Mouse (Mus musculus): ENCODE data around the gene Tmem125.
A peak's percentile ranks its signal among the peaks of the same experiment; 100 is the strongest.

DNA sequence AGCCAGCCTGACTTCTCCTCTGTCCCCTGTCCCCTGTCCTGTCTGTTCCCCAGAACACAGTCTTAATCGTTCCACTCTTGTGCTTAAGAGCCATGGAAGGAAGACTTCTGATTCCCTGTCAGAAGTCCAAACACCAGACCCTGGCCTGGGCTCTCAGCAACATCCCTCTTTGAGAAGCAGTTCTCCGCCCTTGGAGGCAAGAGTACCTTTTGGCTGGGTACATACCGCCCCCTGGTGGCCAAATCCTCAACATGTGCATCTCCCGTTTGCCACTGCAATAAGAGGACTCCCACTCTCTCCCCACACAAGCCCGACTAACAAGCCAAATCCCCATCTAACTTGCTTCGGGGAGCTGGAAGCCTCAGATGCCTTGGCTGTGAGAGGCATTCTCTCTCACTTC is 32.3 kb upstream of the Tmem125 start:
- TF ChIP-seq CTCF (IDR thresholded peaks at IDR 0.05; ENCODE audit: control insufficient read depth, insufficient read depth, insufficient replicate concordance, low read depth, low read length) = peak; percentile 82; the same call in 1 of the 2 replicates
- TF ChIP-seq POLR2A (IDR thresholded peaks at IDR 0.05; ENCODE audit: control insufficient read depth, low read depth, low read length) = no peak
